Mouse (Mus musculus): Measurements from ENCODE around the gene Olfr1297. TPM values are rescaled to one million over a fixed set of nuclear protein-coding genes. Genes with fewer than 3 reads are reported as not detected.

Gene Olfr1297
- total RNA-seq (2021) = not detected
- long read RNA-seq, experiment 1 = 0 reads
- long read RNA-seq, experiment 2 = 0 reads

GRCm38 (mm10) chr2:111626397-111626796 lies at the start of gene Olfr1297:
Olfr1297 (minus strand) TSS chr2:111626497.
- no peak for DNase-seq

- DNase-seq = no peak
These were observed 34.8 kb upstream of the Olfr1297 start, which contains the start of gene Olfr1299 for GRCm38 (mm10) chr2:111661119-111661518. Olfr1299 (plus strand) TSS chr2:111661419.

GRCm38 (mm10) chr2:111649101-111649500 lies 22.8 kb upstream of the Olfr1297 start, which contains the start of gene Olfr1298:
Olfr1298 (minus strand) TSS chr2:111649201.
- no peak for DNase-seq

GRCm38 (mm10) chr2:111569581-111569980 lies 56.7 kb downstream of the Olfr1297 start, which contains the start of gene Olfr1295:
Olfr1295 (minus strand) TSS chr2:111569681.
- DNase-seq = no peak

Other genes with a start within 250 kb of the Olfr1297 start
- gene Olfr1286, start 203.4 kb downstream of the Olfr1297 start, total RNA-seq (2021) = not detected
- gene Olfr1287, start 177.4 kb downstream of the Olfr1297 start, total RNA-seq (2021) = not detected
- not detected for gene Olfr1288, start 152.4 kb downstream of the Olfr1297 start, total RNA-seq (2021)
- not detected for gene Olfr1289, start 145.7 kb downstream of the Olfr1297 start, total RNA-seq (2021)
- gene Olfr1290, start 132.7 kb downstream of the Olfr1297 start, total RNA-seq (2021) = not detected
- gene Olfr1291-ps1, start 129.3 kb downstream of the Olfr1297 start, total RNA-seq (2021) = not detected
- gene Olfr1293-ps, start 101.3 kb downstream of the Olfr1297 start, total RNA-seq (2021) = not detected
- not detected for gene Olfr1294, start 86.2 kb downstream of the Olfr1297 start, total RNA-seq (2021)
- not detected for gene Olfr1295, start 56.8 kb downstream of the Olfr1297 start, total RNA-seq (2021)
- not detected for gene Olfr1298, start 22.7 kb upstream of the Olfr1297 start, total RNA-seq (2021)
- not detected for gene Olfr1299, start 34.9 kb upstream of the Olfr1297 start, total RNA-seq (2021)
- not detected for gene Olfr1301, start 124.5 kb upstream of the Olfr1297 start, total RNA-seq (2021)
- gene Olfr1302, start 150.9 kb upstream of the Olfr1297 start, total RNA-seq (2021) = not detected
- not detected for gene Olfr1303, start 193.8 kb upstream of the Olfr1297 start, total RNA-seq (2021)